Comparison of ENCODE assay signal across 29 mouse cellular contexts in the genomic region with DNA sequence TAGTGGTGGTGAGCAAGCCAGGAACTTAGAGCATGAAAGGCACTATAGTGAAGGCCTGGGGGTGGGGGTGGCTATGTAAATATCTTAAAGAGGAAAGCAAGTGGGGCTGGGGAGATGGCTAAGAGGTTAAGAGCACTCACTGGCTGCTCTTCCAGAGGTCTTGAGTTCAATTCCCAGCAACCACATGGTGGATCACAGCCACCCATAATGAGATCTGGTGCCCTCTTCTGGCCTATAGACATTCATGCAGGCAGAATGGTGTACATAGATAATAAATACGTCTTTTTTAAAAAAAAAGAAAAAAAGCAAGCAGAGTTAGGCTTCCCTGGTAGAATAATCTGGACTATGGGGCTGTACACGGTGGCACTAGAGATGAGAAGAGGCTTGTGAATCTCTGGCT. TPM values are rescaled to one million over a fixed set of nuclear protein-coding genes. Genes with fewer than 3 reads are reported as not detected.
A peak's percentile ranks its signal among the peaks of the same experiment; 100 is the strongest.
DNase-seq lines count a peak whose midpoint lies in the region; ATAC-seq and TF ChIP-seq lines count a peak whose summit lies in the region.
"Had no signal": no experiment of that assay in that cellular context is flagged by ENCODE, and none has a peak within 500 bp of the region (broad histone marks: within the 10 kb centered on the region; RNA-seq: fewer than 3 reads in every experiment).

No protein-coding gene starts in this region.

- H3K4me1 ChIP-seq in midbrain, postnatal 0 days (ENCODE audit: insufficient read depth, low read length): no peaks in the 10 kb centered on the region
- H3K4me1 ChIP-seq in midbrain, embryonic 13.5 days (replicated peaks): no peaks in the 10 kb centered on the region
- H3K4me1 ChIP-seq in ES-E14 (ENCODE audit: control insufficient read depth in 2 of 2, insufficient read depth in 2 of 2, low read length in 2 of 2, poor library complexity in 1 of 2): 0 out of 4 replicates have a peak, but pooled peaks cover 0 to 3% of the 10 kb centered on the region in 2 experiments
- H3K4me1 ChIP-seq: embryonic facial prominence, embryonic 13.5 days; forebrain, embryonic 10.5 days; forebrain, embryonic 15.5 days; liver, embryonic 15.5 days; lung, embryonic 15.5 days; megakaryocyte, embryonic 14.5 days; midbrain, embryonic 12.5 days; neural tube, embryonic 15.5 days; stomach, embryonic 15.5 days had no signal

- H3K36me3 ChIP-seq in midbrain, postnatal 0 days (ENCODE audit: insufficient read depth, low read length): peaks cover 47% of the 10 kb centered on the region
- peaks cover 73% of the 10 kb centered on the region for H3K36me3 ChIP-seq in midbrain, embryonic 13.5 days
- H3K36me3 ChIP-seq in ES-E14 (ENCODE audit: control insufficient read depth, insufficient read depth, low read length, poor library complexity, severe bottlenecking): peaks cover 27% of the 10 kb centered on the region

- WGBS in midbrain, postnatal 0 days: 97% methylated on average over 2 of the region's 2 CpGs
- WGBS in midbrain, embryonic 13.5 days: 84% methylated on average over 2 of the region's 2 CpGs

- in situ Hi-C loops in ES-E14 (cut with MboI; ENCODE audit: low sequenced_read_pairs in 2 of 2, unreplicated experiment in 2 of 2): no loop called here

- no peak for ATAC-seq in midbrain, postnatal 0 days (ENCODE audit: low FRiP score)
- ATAC-seq in midbrain, embryonic 13.5 days: no peak
- ATAC-seq: forebrain, embryonic 15.5 days; hindbrain, embryonic 16.5 days had no signal

- DNase-seq in layer of hippocampus, adult 2 months (ENCODE audit: low spot score in 2 of 2): no peak
- DNase-seq in layer of hippocampus, postnatal 10 days (ENCODE audit: low spot score in 2 of 2): no peak
- DNase-seq in midbrain, postnatal 0 days (ENCODE audit: low spot score): no peak
- DNase-seq in ES-E14 (ENCODE audit: low read depth, low spot score): no peak
- no peak for DNase-seq in thymus, postnatal 25 days
- no peak for DNase-seq in ovary, adult 18-20 months (ENCODE audit: low spot score)
- DNase-seq: adrenal gland, postnatal 25 days; cerebellum, adult 11-12 months; cerebellum, adult 9-11 months; gastrocnemius, adult 2 months; gastrocnemius, postnatal 36 days; kidney, adult 8-10 months; kidney, postnatal 14 days; left cerebral cortex, postnatal 4 days; lung, postnatal 4 days; right cerebral cortex, postnatal 25 days; thymus, postnatal 14 days had no signal

- no peaks in the 10 kb centered on the region for H3K27me3 ChIP-seq in midbrain, postnatal 0 days (ENCODE audit: insufficient read depth, low read length)
- no peaks in the 10 kb centered on the region for H3K27me3 ChIP-seq in midbrain, embryonic 13.5 days
- H3K27me3 ChIP-seq: CH12.LX; embryonic facial prominence, embryonic 13.5 days; forebrain, embryonic 15.5 days; liver, embryonic 15.5 days; lung, embryonic 15.5 days; megakaryocyte, embryonic 14.5 days; midbrain, embryonic 12.5 days; neural tube, embryonic 15.5 days; stomach, embryonic 15.5 days had no signal

- peak; percentile 41 for TF ChIP-seq CTCF in layer of hippocampus, adult 2 months (conservative IDR thresholded peaks at IDR 0.05)
- peak; percentile 42 for TF ChIP-seq CTCF in midbrain, postnatal 0 days (IDR thresholded peaks at IDR 0.05)

- no peak overlapping the region for H3K4me2 ChIP-seq in midbrain, postnatal 0 days (ENCODE audit: low read depth, low read length, poor library complexity, severe bottlenecking)
- no peak overlapping the region for H3K4me2 ChIP-seq in midbrain, embryonic 13.5 days (replicated peaks)
- H3K4me2 ChIP-seq: embryonic facial prominence, embryonic 13.5 days; forebrain, embryonic 15.5 days; liver, embryonic 15.5 days; lung, embryonic 15.5 days; midbrain, embryonic 12.5 days; neural tube, embryonic 15.5 days; stomach, embryonic 15.5 days had no signal

- no peak overlapping the region for H3K9ac ChIP-seq in midbrain, postnatal 0 days (replicated peaks; ENCODE audit: low read length, poor library complexity, severe bottlenecking)
- no peak overlapping the region for H3K9ac ChIP-seq in midbrain, embryonic 13.5 days (replicated peaks)
- no peak overlapping the region for H3K9ac ChIP-seq in ES-E14 (ENCODE audit: insufficient read depth, low read depth, low read length, poor library complexity, severe bottlenecking)
- H3K9ac ChIP-seq: embryonic facial prominence, embryonic 13.5 days; forebrain, embryonic 15.5 days; liver, embryonic 15.5 days; lung, embryonic 15.5 days; midbrain, embryonic 12.5 days; neural tube, embryonic 15.5 days; stomach, embryonic 15.5 days had no signal

- H3K27ac ChIP-seq in layer of hippocampus, adult 2 months: no peak overlapping the region
- no peak overlapping the region for H3K27ac ChIP-seq in midbrain, postnatal 0 days (ENCODE audit: low read depth, low read length)
- H3K27ac ChIP-seq in midbrain, embryonic 13.5 days: no peak overlapping the region
- no peak overlapping the region; the same call in 1 of the 2 replicates for H3K27ac ChIP-seq in ES-E14 (ENCODE audit: insufficient read depth, low read depth, low read length, poor library complexity, severe bottlenecking)
- H3K27ac ChIP-seq: embryonic facial prominence, embryonic 13.5 days; forebrain, embryonic 10.5 days; forebrain, embryonic 15.5 days; gastrocnemius, adult 2 months; liver, embryonic 15.5 days; lung, embryonic 15.5 days; midbrain, embryonic 12.5 days; neural tube, embryonic 15.5 days; stomach, embryonic 15.5 days had no signal

- H3K4me3 ChIP-seq in layer of hippocampus, adult 2 months: no peak overlapping the region
- H3K4me3 ChIP-seq in midbrain, postnatal 0 days (ENCODE audit: low read depth, low read length): no peak overlapping the region
- H3K4me3 ChIP-seq in midbrain, embryonic 13.5 days (replicated peaks): no peak overlapping the region
- no peak overlapping the region for H3K4me3 ChIP-seq in ES-E14 (ENCODE audit: insufficient read depth in 1 of 2, low read depth in 1 of 2, low read length in 2 of 2, poor library complexity in 1 of 2, severe bottlenecking in 1 of 2)
- H3K4me3 ChIP-seq: embryonic facial prominence, embryonic 13.5 days; forebrain, embryonic 10.5 days; forebrain, embryonic 15.5 days; gastrocnemius, adult 2 months; liver, embryonic 15.5 days; lung, embryonic 15.5 days; megakaryocyte, embryonic 14.5 days; midbrain, embryonic 12.5 days; neural tube, embryonic 15.5 days; stomach, embryonic 15.5 days had no signal

- no peaks in the 10 kb centered on the region for H3K9me3 ChIP-seq in midbrain, postnatal 0 days (ENCODE audit: low read length)
- no peaks in the 10 kb centered on the region for H3K9me3 ChIP-seq in midbrain, embryonic 13.5 days
- H3K9me3 ChIP-seq in ES-E14 (ENCODE audit: control insufficient read depth, insufficient read depth, low read depth, low read length): no peaks in the 10 kb centered on the region
- H3K9me3 ChIP-seq: embryonic facial prominence, embryonic 13.5 days; forebrain, embryonic 10.5 days; forebrain, embryonic 15.5 days; liver, embryonic 15.5 days; lung, embryonic 15.5 days; megakaryocyte, embryonic 14.5 days; midbrain, embryonic 12.5 days; neural tube, embryonic 15.5 days; stomach, embryonic 15.5 days had no signal

TF ChIP-seq in ES-E14, 5 proteins besides CTCF, POLR2A, EP300 and RAD21:
- no peak for TF ChIP-seq CHD2 (IDR thresholded peaks at IDR 0.05; ENCODE audit: low read depth, low read length)
- peak; percentile 43; the same call in 1 of the 2 replicates for TF ChIP-seq ZNF384 (IDR thresholded peaks at IDR 0.05; ENCODE audit: low read depth, low read length)

RNA-seq across cellular contexts. Expression of gene Atg14, which starts 17.1 kb away (rescaled TPM):
- total RNA-seq in layer of hippocampus, adult 2 months (2021): 10 to 100 TPM; 19.7 to 20.9 TPM
- total RNA-seq in layer of hippocampus, postnatal 10 days (2021): 10 to 100 TPM; 13.6 to 13.9 TPM
- 5.3 and 5.8 TPM in 2 replicates for total RNA-seq in midbrain, postnatal 0 days (2014; rRNA removed)
- polyA plus RNA-seq in midbrain, postnatal 0 days (2015; fragmentation: Nextera tagmentation; extraction: Ambion mirVana): 21.4 and 23.9 TPM in 2 replicates
- polyA plus RNA-seq in midbrain, embryonic 13.5 days (2015; fragmentation: Nextera tagmentation; extraction: Ambion mirVana): 21.2 and 21.9 TPM in 2 replicates
- 19.8 and 22.5 TPM in 2 replicates for total RNA-seq in ES-E14 (2012; rRNA removed)
